Mouse (Mus musculus): ENCODE data around the gene Gemin4.

Gemin4 gene

DNA sequence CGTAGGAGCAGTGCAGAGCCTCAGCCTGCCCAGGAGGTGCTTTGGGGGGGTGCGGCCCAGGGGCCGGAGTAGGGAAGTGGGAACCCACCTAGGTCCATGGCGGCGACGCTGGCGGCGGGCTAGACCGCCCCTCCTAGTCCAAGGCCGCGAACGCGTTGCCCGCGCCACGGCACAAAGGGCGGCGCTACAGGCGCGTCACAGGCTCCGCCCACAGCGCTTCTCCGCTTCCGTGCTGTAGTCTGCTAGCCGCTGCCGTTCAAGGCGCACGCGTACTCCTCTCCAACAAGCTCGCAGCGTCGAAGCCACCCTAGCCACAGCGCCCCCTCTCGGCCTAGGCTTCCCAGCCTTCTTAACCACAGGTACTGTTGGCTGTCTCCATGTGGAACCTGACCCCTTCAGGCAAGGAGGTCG, at the start of gene Gemin4, which contains the start of gene Dbil5:
Gemin4 (minus strand) TSS at position 275 of the 411 bp plus-strand sequence.
Dbil5 (plus strand) TSS at position 219 of the 411 bp plus-strand sequence.
- ATAC-seq (ENCODE audit: low TSS enrichment), result peak; percentile 96

DNA sequence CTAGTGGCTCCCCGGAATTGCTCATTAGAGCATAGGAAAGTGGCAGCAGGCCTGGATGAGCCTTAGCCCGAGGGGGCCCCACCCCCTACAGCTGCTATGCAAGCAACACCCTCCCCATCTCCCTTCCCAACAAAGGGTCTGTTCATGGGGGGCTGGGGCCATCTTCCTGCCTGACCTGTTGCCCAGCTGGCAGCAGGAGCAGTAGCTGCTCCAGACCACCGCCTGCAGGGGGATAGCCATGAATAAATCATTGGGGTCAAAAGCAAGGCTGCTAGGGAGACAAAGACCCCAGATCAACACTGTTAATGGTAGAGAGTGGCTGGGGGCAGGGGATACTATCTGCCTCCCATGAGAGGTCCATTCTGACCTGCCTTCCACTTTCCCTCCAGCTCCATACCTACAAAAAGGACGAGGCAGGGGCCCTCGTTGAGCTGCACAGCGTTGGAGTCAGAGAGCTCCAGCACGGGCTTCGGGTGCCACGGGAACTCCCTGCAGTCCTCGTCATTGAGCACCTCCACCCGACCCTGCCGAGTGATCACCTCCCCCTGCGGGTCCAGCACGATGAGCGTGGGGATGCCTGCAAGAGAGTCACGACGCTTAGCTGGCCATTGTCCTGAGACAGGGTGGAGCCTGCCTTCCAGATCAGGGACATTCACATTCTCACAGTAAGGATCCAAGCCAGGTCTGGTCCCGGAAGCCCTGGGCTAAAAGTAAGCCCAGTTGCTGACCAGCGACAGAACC, 45.3 kb upstream of the Gemin4 start:
- no peak for ATAC-seq (ENCODE audit: low TSS enrichment)

DNA sequence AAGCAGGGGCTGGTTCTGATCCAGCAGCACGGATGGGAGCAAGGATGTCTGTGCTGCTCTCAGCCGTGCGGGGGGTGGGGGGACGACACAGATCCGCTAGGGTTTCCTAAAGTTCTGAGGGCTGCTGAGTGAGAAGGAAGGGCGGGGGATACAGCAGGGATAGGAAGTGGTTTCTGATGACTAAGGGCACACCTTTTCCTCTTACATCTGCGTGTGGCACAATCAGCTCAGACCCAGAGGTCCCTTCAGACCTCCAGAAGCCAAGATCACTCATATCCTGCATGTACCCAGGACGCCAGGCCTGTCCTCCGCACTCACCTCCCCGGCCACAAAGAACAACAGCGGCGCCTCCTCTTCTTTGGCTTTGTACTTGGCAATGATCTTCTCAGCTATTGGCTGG, 43.8 kb upstream of the Gemin4 start:
- ATAC-seq (ENCODE audit: low TSS enrichment), result no peak

DNA sequence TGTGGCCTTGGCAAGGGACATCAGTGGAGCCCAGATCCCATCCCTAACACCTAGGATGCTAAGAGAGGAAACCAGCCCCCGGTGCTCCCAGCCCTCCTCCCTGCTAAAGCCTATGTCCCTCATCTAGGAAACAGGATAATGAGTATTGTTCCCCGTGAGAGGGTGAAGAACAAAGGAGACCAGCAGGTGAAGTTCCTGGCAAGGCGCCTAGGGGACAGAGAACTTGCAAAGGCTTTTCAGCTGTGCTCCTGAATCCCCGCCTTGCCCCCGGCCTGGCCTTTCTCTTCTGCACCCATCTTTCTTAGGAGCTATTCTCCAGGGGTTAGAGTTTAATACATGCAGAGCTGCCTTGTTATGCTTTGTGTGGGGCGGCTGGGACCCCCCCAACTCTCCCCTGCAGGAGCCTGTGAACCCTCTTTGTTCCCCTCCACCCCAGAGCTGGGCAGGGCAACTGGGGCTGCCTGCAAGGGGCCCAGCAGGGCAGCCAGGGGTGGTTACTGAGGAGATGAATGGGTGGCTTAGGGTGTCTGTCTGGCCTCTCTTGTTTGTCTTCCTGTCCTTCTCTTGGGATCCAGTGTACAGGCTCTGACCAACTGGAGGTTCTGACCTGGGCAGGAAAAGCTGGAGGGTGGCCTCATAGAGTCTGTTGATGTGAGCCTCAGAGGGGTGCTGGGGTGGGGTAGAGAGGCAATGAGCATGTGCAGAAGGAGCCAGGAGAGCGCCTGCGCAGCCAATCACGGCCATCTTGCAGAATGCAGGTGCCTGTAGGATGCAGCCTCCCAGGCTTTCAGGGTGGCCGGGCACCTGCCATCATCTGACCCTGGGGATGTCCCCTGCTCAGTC, 43.0 kb upstream of the Gemin4 start:
- no peak for ATAC-seq (ENCODE audit: low TSS enrichment)

DNA sequence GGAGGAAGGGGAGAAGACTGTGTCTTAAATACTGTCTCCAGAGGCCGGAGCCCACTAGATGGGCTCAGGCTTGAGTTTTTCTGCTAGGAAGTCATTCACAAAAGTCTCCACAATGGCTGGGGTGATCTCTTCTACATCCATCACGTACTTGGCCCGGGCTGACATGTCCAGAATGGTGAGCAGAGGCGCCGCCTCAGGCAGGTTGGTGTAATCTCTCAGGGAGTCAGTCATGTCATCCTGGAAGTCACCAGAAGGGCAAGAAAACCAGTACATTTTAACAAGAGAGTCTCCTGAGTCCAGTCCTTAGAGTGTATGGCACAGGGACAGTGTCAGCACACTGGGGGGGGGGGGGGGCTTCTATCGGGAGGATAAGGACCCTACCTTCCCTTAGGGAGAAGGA, 41.0 kb upstream of the Gemin4 start:
- no peak for ATAC-seq (ENCODE audit: low TSS enrichment)

DNA sequence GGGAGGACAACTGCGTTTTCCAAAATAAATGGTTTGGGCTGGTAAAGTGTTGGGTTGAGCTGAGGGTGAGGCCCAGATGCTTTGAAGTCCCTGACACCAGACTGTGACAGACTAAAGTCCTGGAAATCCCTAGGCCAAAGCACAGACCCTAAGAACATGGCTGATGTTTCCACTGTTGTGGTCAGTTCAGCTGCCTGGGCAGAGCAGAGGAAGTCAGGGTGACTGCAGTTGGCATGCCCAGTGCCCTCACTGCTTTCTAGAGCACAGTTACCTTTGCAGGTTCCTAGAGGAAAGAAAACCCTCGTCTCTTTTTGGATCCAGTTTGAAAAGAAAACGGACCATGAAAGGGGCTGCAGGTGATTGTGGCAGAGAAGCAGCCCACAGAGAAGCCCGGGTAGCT, 39.9 kb upstream of the Gemin4 start:
- ATAC-seq (ENCODE audit: low TSS enrichment), result no peak

DNA sequence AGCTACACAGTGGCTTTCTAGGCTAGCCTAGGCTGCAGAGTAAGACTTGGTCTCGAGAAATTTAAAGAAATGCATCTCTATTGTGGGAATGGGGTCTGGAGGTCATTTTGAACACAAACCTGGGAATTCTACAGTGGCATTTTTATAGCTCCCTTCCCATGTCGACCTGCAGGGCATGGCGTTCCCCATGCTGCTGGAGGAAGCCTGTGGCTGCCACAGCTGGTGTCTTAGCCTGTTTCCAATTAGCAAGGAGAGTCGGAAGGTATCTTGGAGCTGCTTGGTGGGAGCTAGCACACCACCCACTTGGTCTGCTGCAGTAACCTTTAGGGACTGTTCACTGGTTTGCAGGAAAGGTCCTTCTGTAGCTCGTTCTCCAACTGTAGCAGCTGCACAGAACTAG, 38.7 kb upstream of the Gemin4 start:
- ATAC-seq (ENCODE audit: low TSS enrichment), result no peak

DNA sequence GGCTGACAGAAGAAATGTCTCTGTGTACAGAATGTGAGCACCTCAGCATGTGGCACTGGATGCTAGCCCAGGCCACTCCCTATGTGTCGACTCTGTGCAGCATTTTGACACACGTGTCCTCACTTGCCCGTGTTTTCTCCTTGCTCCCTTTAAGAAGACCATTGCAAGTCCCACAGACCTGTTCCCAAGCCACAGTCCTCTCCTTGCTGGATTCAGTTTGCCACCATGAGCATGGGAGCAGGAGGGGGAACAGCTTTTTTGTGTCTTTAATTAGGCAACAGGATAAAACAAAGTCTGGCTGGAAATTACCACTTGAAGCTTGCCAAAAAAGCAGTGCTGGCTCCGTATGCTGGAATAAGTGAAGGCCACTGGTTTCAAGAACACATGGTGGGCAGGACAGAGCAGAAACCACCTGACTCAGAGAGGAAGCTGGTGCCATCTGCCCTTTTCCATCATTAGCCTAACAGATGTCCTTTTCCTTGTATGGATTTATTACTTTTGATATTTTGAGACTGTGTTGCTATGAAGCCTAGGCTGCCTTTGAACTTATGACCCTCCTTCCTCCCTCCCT, 38.1 kb upstream of the Gemin4 start:
- ATAC-seq (ENCODE audit: low TSS enrichment), result no peak

DNA sequence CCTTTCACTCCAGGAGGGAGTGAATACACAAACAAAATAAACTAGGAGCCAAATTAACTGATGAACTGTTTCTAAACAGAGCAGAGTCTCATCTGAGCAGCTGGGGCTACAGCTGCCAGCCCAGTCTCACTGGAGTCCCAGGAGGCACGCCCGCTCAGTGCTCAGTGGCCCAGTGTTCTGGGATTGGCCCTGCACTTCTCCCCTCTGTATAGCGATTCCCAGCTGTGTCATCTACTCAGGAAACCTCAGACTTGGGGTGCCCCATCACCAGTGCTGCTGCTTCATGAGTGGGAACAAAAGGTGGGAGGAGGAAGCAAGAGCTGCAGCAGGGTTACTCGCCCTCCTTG, 36.4 kb upstream of the Gemin4 start:
- ATAC-seq (ENCODE audit: low TSS enrichment), result no peak

DNA sequence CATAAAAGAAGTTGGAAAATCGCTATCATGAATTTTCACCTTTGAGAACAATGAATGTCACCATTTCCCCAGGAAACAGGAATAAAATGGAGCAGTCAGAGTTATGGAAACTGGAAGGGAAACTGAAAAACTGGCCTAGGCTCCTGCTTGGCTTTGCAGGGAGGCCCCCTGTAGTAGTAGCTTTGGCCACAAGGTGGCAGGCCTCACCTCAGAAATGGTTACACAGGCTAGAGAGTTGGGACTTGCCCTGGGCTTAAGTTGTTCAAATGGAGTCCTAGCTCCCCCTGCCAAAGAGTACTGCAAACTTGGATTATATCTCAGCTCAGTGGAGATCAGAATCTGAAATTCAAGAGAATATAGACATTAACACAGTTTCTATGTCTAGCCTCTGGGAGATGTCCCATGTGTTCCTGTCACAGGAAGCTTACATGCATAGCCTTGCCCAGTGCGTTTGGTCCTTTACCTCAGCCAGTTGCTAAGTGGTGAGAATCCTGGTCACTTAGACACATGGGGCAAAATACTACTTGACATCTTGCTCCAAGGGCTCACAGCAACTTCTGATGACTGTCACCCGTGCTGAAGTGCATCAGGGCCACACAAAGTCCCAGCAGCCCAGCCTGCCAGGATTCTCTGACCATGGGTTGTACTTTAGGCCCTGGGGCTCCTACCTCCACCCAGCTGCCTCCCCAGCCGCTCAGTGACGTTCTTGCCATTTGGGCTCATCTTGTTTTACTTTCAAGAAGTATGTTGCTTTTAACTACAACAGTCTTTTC, 35.9 kb upstream of the Gemin4 start:
- peak; percentile 91 for ATAC-seq (ENCODE audit: low TSS enrichment)

DNA sequence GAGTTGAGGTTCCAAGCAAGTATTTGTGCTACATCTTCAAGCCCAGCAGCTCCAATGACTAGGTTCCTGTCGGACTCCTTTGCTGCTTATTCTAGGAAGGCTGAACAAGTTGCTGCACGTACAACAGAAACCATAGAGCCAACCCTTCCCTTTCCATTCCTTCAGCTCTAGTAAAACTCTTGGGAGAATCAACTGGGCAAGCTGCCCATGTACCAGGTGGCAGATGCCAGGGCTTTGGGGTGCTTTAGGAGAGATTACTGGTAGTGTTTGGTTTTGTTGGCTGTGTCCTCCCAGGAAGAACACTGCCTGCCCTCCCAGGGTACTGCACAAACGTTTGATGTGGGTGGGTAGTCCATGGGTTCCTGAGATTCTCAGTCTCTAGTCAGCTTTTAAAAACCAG, 34.6 kb upstream of the Gemin4 start:
- ATAC-seq (ENCODE audit: low TSS enrichment), result no peak

DNA sequence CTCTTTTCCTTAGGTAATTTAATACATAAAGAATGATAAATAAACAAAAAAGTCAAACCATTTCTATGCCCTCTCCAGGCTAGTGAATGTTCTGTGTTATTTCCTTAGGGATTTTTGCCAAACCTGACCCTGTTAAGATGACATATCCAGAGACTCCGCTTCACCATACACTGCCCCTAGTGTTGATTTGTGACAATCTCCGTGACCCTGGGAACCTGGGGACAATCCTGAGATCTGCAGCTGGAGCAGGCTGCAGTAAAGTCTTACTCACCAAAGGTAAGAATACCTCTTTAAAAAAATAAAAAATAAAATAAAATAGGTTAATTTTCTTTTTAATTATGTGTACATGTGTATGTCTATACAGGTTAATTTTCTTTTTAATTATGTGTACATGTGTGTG, 29.8 kb upstream of the Gemin4 start:
- ATAC-seq (ENCODE audit: low TSS enrichment), result no peak

DNA sequence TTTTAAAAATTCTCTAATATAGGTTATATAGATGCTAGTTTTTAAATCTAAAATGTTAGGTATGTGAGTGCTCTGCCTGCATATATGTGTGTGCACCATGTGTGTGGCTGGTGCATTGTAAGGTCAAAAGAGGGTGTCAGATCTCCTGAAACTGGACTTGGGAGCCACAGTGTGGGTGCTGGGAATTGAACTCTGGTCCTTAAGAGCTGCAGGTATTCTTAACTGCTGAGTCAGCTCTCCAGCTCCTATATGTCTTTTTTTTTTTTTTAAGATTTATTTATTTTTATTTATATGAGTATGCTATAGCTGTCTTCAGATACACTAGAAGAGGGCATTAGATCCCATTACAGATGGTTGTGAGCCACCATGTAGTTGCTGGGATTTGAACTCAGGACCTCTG, 29.0 kb upstream of the Gemin4 start:
- no peak for ATAC-seq (ENCODE audit: low TSS enrichment)

DNA sequence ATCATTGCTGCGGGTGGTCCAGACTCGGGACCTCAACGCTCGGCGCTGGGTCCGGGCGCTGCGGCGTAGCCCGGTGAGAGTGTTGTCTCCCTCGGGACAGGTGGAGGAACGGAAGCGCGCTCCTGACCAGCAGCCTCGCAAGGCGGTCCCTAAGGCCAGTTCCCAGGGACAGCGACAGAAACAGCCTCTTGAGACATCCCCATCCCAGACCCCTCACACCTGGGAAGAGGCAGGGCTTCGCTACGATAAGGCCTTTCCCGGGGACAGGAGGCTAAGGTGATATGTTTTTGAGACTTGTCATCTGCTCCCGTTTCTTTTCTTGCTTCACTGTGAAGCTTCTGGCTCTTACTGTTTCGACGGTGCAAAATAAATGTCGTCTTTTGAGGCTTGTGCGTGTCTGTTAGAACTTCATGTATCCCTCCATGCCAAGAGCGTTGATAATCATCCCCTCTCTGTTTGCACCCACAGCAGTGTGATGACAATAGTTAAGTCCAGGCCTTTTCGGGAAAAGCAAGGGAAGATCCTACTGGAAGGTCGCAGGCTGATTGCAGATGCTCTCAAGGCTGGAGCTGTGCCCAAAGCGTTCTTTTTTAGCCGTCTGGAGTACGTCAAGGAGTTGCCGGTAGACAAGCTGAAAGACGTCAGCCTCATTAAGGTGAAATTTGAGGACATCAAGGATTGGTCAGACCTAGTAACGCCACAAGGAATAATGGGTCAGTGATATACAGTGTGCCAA, 26.5 kb upstream of the Gemin4 start:
- ATAC-seq (ENCODE audit: low TSS enrichment), result peak; percentile 53

DNA sequence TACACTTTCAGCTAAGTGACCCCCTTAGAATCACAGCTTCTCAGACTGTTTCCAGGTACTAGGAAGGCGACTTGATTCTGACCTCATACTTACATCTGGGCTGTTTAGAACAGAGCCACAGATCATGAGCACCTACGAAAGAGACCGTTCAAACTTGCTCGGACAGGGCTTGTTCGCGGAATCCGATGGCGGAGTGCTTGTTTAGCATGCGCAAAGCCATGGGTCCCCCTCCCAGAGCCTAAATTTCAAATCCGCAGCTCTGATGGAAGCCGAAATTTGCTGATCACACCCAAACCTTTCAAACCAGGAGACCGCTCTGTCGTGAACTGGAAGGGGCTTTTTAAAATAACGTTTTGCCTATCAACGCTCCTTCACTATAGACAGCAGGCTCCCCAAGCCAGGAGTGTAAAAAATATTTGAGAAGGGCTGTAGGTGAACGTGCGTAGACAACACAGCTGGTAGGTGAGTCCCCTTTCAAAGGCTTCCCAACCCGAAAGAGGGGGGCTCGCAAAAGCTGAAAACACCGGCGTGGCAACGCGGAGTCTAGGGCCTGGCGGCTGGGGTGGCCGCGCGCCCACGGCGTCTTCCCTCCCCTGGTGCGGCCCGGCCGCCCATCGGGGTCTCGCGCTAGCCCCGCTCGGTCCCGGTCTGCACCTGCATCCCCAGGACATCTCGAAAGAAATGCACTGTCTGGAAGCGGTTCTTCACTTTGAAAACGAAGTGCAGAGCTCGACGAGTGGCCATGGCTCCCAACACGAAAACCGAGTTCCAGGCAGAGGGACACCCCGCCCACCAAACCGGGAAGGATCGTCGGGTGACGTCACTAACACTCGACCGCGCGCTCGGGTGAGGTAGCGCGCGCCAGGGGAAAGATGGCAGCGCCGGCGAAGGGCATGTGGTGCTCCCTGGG, 25.7 kb upstream of the Gemin4 start, which contains the start of the genes Mrm3 and Glod4:
Mrm3 (plus strand) TSS at position 815 of the 910 bp plus-strand sequence.
Glod4 (minus strand) TSS at position 825 of the 910 bp plus-strand sequence.
- ATAC-seq (ENCODE audit: low TSS enrichment), result peak; percentile 97

DNA sequence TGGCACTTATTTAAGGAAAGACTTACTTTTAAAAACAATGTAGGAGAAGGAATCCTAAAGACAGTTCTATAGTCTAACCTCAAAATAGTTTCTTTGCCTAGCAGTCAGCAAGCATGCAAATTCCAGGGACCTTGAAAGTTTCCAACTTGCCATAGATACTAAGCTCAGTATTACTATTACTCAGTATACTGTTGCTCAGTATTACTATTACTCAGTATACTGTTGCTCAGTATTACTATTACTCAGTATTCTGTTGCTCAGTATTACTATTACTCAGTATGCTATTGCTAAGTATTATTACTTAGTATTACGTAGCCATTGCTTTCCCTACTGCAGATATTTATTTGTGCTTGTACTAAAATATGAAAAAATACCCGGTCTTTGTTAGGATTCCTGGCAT, 22.3 kb upstream of the Gemin4 start:
- no peak for ATAC-seq (ENCODE audit: low TSS enrichment)

DNA sequence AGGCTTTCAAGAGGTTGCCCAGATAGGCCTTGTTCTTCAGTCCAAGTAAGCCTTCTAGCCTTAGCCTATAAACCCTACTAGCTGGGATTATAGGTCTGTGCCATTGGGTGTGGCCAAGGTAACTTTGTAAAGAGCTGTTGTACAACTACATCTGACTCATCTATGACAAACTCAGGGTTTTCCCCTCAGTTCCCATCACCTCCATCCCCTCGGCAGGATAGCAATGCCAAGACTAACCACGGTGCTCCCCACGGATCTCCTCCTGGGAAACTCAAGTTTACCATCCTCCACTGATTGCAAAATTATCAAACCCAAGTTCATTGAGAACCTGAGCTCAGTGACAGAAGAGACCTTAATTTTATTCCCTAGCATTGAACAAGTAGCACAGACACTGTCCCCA, 18.7 kb upstream of the Gemin4 start:
- no peak for ATAC-seq (ENCODE audit: low TSS enrichment)

DNA sequence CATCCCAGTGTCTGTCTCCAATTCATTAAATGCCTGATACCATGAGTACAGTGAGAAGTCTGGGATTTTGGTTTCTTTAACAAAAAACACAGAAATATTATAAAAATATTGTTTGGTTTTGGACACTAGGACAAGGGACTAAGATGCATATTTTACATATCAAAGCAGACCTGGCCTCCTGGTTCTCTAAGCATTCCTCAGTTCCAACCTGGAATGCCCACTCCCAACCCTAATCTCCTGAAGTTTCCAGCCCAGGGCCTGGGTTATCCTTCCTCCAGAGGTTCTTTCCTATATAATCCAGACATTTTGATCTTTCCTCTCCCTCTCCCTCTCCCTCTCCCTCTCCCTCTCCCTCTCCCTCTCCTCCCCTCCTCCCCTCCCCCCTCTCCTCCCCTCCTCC, 7.6 kb upstream of the Gemin4 start:
- no peak for ATAC-seq (ENCODE audit: low TSS enrichment)

DNA sequence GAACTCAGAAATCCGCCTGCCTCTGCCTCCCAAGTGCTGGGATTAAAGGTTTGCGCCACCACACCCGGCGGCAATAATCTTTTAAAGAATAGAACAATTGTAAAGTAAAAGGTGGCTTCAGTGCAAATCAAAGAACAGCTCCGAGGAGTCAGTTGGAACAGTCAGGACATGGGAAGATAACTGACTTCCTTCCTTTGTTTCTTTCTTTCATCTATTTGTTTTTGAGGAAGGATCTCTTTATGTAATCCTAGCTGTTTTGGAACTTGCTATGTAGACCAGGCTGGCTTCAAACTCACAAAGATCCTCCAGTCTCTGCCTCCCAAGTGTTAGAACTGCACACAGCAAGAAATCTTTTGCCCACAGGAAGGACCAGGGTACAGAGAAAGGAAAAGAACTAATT, 7.2 kb upstream of the Gemin4 start:
- no peak for ATAC-seq (ENCODE audit: low TSS enrichment)

Measured in frontal cortex, adult (tissue).